16 mouse cellular contexts compared by ENCODE assay signal in the genomic region with DNA sequence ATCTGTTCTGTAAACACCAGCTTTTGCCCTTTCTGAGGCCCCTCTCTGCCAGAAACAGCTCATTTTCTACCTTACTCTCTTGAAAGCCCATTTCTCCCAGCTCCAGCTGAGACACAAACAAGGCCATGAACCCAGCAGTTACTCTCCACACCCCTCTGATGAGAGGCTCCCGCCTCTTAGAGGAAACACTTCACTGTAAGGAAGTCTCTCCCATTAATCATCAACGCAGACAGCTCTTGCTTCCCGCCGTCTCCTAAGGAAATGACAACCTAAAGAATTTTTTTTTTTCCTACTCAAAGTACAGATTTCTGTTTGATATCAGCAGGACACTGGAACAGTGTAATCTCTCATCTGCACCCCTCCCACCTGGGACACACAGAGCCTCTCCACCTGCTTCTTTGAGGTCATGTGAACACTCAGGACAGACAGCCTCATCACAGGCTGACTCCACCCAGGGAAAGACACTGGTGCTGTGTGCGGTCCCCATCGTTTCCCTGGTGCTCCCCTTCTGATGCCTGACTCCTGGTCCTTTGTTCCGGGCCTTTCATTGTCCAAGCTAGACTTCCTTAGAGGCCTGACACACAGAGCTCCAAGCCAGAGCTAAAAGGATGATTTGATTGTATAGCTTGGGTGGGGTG.
A peak's percentile ranks its signal among the peaks of the same experiment; 100 is the strongest.
DNase-seq lines count a peak whose midpoint lies in the region; ATAC-seq and TF ChIP-seq lines count a peak whose summit lies in the region.
"Had no signal": no experiment of that assay in that cellular context is flagged by ENCODE, and none has a peak within 500 bp of the region (broad histone marks: within the 10 kb centered on the region; RNA-seq: fewer than 3 reads in every experiment).

No protein-coding gene starts in this region.

- no peaks in the 10 kb centered on the region for H3K4me1 ChIP-seq in forebrain, embryonic 14.5 days (ENCODE audit: control insufficient read depth, insufficient read depth, low read length)
- H3K4me1 ChIP-seq in forebrain, postnatal 0 days (ENCODE audit: insufficient read depth): no peaks in the 10 kb centered on the region
- H3K4me1 ChIP-seq in megakaryocyte, embryonic 14.5 days: peaks cover 100% of the 10 kb centered on the region
- H3K4me1 ChIP-seq in intestine, embryonic 14.5 days (replicated peaks; ENCODE audit: control insufficient read depth, insufficient read depth, low read length): peaks cover 33% of the 10 kb centered on the region
- H3K4me1 ChIP-seq: forebrain, embryonic 13.5 days had no signal

- H3K9ac ChIP-seq in forebrain, embryonic 14.5 days (ENCODE audit: low read length): no peak overlapping the region
- no peak overlapping the region for H3K9ac ChIP-seq in forebrain, postnatal 0 days
- H3K9ac ChIP-seq in intestine, embryonic 14.5 days (ENCODE audit: low read length): no peak overlapping the region
- H3K9ac ChIP-seq: embryonic facial prominence, embryonic 12.5 days; forebrain, embryonic 13.5 days; heart, embryonic 12.5 days had no signal

- peak; percentile 13 for DNase-seq in forebrain, embryonic 14.5 days (ENCODE audit: low spot score)
- DNase-seq in forebrain, postnatal 0 days: no peak
- DNase-seq in intestine, embryonic 14.5 days (ENCODE audit: low spot score): no peak
- peak; percentile 51 to 62 for DNase-seq in kidney, postnatal 25 days
- no peak for DNase-seq in ovary, adult 18-20 months (ENCODE audit: low spot score)
- no peak for DNase-seq in c-Kit-positive CD71-positive TER-119-positive erythroid progenitor cells, embryonic 14.5 days (ENCODE audit: low spot score)
- DNase-seq: adrenal gland, adult 8-10 months; B cell, adult 2 months; layer of hippocampus, adult 9-11 months had no signal

- no peak overlapping the region for H3K27ac ChIP-seq in forebrain, embryonic 14.5 days (ENCODE audit: low read depth, low read length)
- H3K27ac ChIP-seq in forebrain, postnatal 0 days (ENCODE audit: low read depth, low read length): no peak overlapping the region
- peak overlapping the region; percentile 51; the same call in 1 of the 2 replicates for H3K27ac ChIP-seq in intestine, embryonic 14.5 days (ENCODE audit: low read depth)
- H3K27ac ChIP-seq: embryonic facial prominence, embryonic 12.5 days; forebrain, embryonic 13.5 days; limb, embryonic 10.5 days; macrophage had no signal

- TF ChIP-seq CTCF in forebrain, postnatal 0 days (IDR thresholded peaks at IDR 0.05; ENCODE audit: low read depth): no peak

- no peak overlapping the region for H3K4me3 ChIP-seq in forebrain, embryonic 14.5 days (ENCODE audit: low read depth, low read length)
- no peak overlapping the region for H3K4me3 ChIP-seq in forebrain, postnatal 0 days (ENCODE audit: low read depth, low read length)
- H3K4me3 ChIP-seq in megakaryocyte, embryonic 14.5 days (replicated peaks): peak overlapping the region; percentile 64
- no peak overlapping the region for H3K4me3 ChIP-seq in intestine, embryonic 14.5 days (ENCODE audit: low read depth, low read length)
- H3K4me3 ChIP-seq: embryonic facial prominence, embryonic 12.5 days; forebrain, embryonic 13.5 days; heart, embryonic 12.5 days; limb, embryonic 10.5 days had no signal

- 71% methylated on average over 7 of the region's 7 CpGs for WGBS in forebrain, embryonic 14.5 days
- 57% methylated on average over 7 of the region's 7 CpGs for WGBS in forebrain, postnatal 0 days
- 16% methylated on average over 7 of the region's 7 CpGs for WGBS in intestine, embryonic 14.5 days

- no peak overlapping the region for H3K4me2 ChIP-seq in forebrain, embryonic 14.5 days (ENCODE audit: low read length)
- no peak overlapping the region for H3K4me2 ChIP-seq in forebrain, postnatal 0 days (ENCODE audit: low read depth)
- no peak overlapping the region; the same call in 1 of the 2 replicates for H3K4me2 ChIP-seq in intestine, embryonic 14.5 days (ENCODE audit: low read length)
- H3K4me2 ChIP-seq: embryonic facial prominence, embryonic 12.5 days; forebrain, embryonic 13.5 days; heart, embryonic 12.5 days had no signal

- no peaks in the 10 kb centered on the region for H3K36me3 ChIP-seq in forebrain, embryonic 14.5 days (ENCODE audit: control insufficient read depth, insufficient read depth, low read length)
- H3K36me3 ChIP-seq in forebrain, postnatal 0 days (ENCODE audit: insufficient read depth): no peaks in the 10 kb centered on the region
- H3K36me3 ChIP-seq in megakaryocyte, embryonic 14.5 days (replicated peaks; ENCODE audit: low read length): peaks cover 4% of the 10 kb centered on the region
- no peaks in the 10 kb centered on the region for H3K36me3 ChIP-seq in intestine, embryonic 14.5 days (ENCODE audit: control insufficient read depth, insufficient read depth, low read length)
- H3K36me3 ChIP-seq: embryonic facial prominence, embryonic 12.5 days; heart, embryonic 12.5 days; limb, embryonic 10.5 days had no signal

- ATAC-seq in forebrain, embryonic 14.5 days: 0 out of 2 replicates have a peak, but pooled peaks have one; percentile 29
- no peak for ATAC-seq in forebrain, postnatal 0 days
- no peak for ATAC-seq in megakaryocyte, adult 5-6 weeks (ENCODE audit: poor library complexity, severe bottlenecking)
- ATAC-seq in intestine, embryonic 14.5 days (replicated peaks; ENCODE audit: low FRiP score, low TSS enrichment, low read depth): peak; percentile 38; the same call in 1 of the 2 replicates
- ATAC-seq: forebrain, embryonic 13.5 days had no signal

- H3K9me3 ChIP-seq in forebrain, embryonic 14.5 days (replicated peaks; ENCODE audit: control insufficient read depth, low read length): no peaks in the 10 kb centered on the region
- no peaks in the 10 kb centered on the region for H3K9me3 ChIP-seq in forebrain, postnatal 0 days (ENCODE audit: low read length)
- H3K9me3 ChIP-seq in megakaryocyte, embryonic 14.5 days: 0 out of 2 replicates have a peak, but pooled peaks cover 5% of the 10 kb centered on the region
- no peaks in the 10 kb centered on the region for H3K9me3 ChIP-seq in intestine, embryonic 14.5 days (ENCODE audit: control insufficient read depth, low read length)
- H3K9me3 ChIP-seq: embryonic facial prominence, embryonic 12.5 days; forebrain, embryonic 13.5 days; heart, embryonic 12.5 days; limb, embryonic 10.5 days had no signal

- H3K27me3 ChIP-seq in forebrain, embryonic 14.5 days (replicated peaks; ENCODE audit: control insufficient read depth, insufficient read depth, low read length): no peaks in the 10 kb centered on the region
- no peaks in the 10 kb centered on the region for H3K27me3 ChIP-seq in forebrain, postnatal 0 days (ENCODE audit: insufficient read depth, low read length)
- H3K27me3 ChIP-seq in megakaryocyte, embryonic 14.5 days (replicated peaks): no peaks in the 10 kb centered on the region
- no peaks in the 10 kb centered on the region for H3K27me3 ChIP-seq in intestine, embryonic 14.5 days (replicated peaks; ENCODE audit: control insufficient read depth, insufficient read depth, low read length)
- H3K27me3 ChIP-seq: embryonic facial prominence, embryonic 12.5 days; forebrain, embryonic 13.5 days; heart, embryonic 12.5 days had no signal

Comparison
In these comparisons a context has a peak if more than half of its experiments do, and no peak if none do; other contexts are left out.
1. ATAC-seq: peak in forebrain, embryonic 14.5 days (single experiment) and intestine, embryonic 14.5 days (single experiment); none in forebrain, postnatal 0 days (single experiment) and megakaryocyte, adult 5-6 weeks (single experiment).
2. DNase-seq: peak in forebrain, embryonic 14.5 days (single experiment) and kidney, postnatal 25 days (2 of 2); none in forebrain, postnatal 0 days (single experiment), intestine, embryonic 14.5 days (single experiment), ovary, adult 18-20 months (single experiment) and c-Kit-positive CD71-positive TER-119-positive erythroid progenitor cells, embryonic 14.5 days (single experiment).